Mouse (Mus musculus) brain, embryonic 14.5 days (tissue): ENCODE data around the gene Tmeff2.

ENCODE experiments used
- CTCF ChIP-seq: fragments of 200-500 bp; IDR thresholded peaks from 2 replicates; pipeline ENCODE4 v1.5.1; 2012; ENCODE audit warnings: inconsistent platforms, mild to moderate bottlenecking, moderate library complexity, borderline replicate concordance; ENCODE audit not compliant: insufficient read depth, insufficient read length; ENCODE audit errors: extremely low read depth
- POLR2A ChIP-seq: fragments of 200-500 bp; IDR thresholded peaks from 2 replicates; pipeline ENCODE4 v1.6.1; 2012; ENCODE audit warnings: mild to moderate bottlenecking, inconsistent platforms, borderline replicate concordance; ENCODE audit not compliant: poor library complexity, insufficient read depth, insufficient read length, severe bottlenecking; ENCODE audit errors: extremely low read depth

GRCm38 (mm10) chr1:51075785-51076771 lies 175.6 kb downstream of the Tmeff2 start:
- TF ChIP-seq POLR2A (no peak), CTCF (no peak)
